Mouse (Mus musculus) kidney, adult 2 months (tissue): ENCODE measurements around the gene Ptgir. TPM values are rescaled to one million over a fixed set of nuclear protein-coding genes. Genes with fewer than 3 reads are reported as not detected.
A peak's percentile ranks its signal among the peaks of the same experiment; 100 is the strongest.

Experiments used
- DNase-seq: peaks from one replicate; pipeline ENCODE4 v3.0.0; 2021
- H3K27ac ChIP-seq: fragments of 200-500 bp; 2 replicates; pipeline ENCODE4 v1.5.1; 2012; ENCODE audit warnings: low read depth, low read length, control low read depth, inconsistent platforms; ENCODE audit not compliant: insufficient read depth
- H3K27me3 ChIP-seq: fragments of 200-500 bp; replicated peaks from 2 replicates; pipeline ENCODE4 v1.6.1; 2012; ENCODE audit warnings: mild to moderate bottlenecking, moderate library complexity, low read length, inconsistent platforms; ENCODE audit not compliant: control insufficient read depth, insufficient read depth
- H3K36me3 ChIP-seq: fragments of 200-500 bp; 2 replicates; pipeline ENCODE4 v1.6.1; 2012; ENCODE audit warnings: mild to moderate bottlenecking, moderate library complexity, low read length, inconsistent platforms; ENCODE audit not compliant: control insufficient read depth, insufficient read depth
- H3K4me1 ChIP-seq: fragments of 200-500 bp; 2 replicates; pipeline ENCODE4 v1.6.1; 2011; ENCODE audit warnings: low read length; ENCODE audit not compliant: control insufficient read depth, insufficient read depth
- H3K4me3 ChIP-seq: fragments of 200-500 bp; 2 replicates; pipeline ENCODE4 v1.5.1; 2011; ENCODE audit warnings: mild to moderate bottlenecking, low read depth, low read length, control low read depth; ENCODE audit not compliant: insufficient read depth
- CTCF ChIP-seq: fragments of 200-500 bp; conservative IDR thresholded peaks from 2 replicates; pipeline ENCODE4 v1.5.1; 2011; ENCODE audit warnings: low read depth, mild to moderate bottlenecking, control low read depth, low read length, moderate library complexity, mixed read lengths; ENCODE audit not compliant: insufficient read depth, insufficient read length
- POLR2A ChIP-seq: fragments of 200-500 bp; IDR thresholded peaks from one replicate; pipeline ENCODE4 v1.6.1; 2011; ENCODE audit warnings: low read depth, low read length, control low read depth
- WGBS: fragments of 180-500 bp; shearing (Covaris S2); methylation state at CpG from one replicate; pipeline ENCODE4 v1.1.7; 2018; 5-methylcytosine and 5-hydroxymethylcytosine counted together
- polyA plus RNA-seq: library from polyadenylated mRNA; depleted of rRNA; stranded (reverse); fragments of >200 nt; gene quantifications from 2 replicates; pipeline ENCODE4 v1.2.3, GENCODE M21; 2012

Ptgir gene
- polyA plus RNA-seq, 1 experiment = 4.0 TPM

DNA sequence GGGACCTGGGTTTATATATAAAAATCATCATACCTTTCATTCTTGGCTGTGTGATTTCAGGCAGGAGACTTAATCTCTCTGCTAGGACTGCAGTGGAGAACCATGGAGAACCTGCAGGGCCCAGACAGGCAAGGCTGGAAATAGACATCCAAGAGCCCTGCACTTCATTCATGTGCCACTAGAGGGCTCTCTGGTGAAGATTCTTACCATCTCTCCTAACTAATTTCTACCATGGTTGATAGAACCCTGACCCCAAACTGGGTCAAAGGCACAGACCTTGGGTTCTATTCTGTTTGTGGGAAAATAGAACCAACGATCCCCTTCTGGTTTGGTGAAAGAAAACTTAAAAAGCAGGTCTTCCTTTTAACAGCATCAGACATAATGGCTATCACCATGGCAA is 24.6 kb downstream of the Ptgir start:
- no peak overlapping the region for H3K4me3 ChIP-seq
- H3K27ac ChIP-seq = no peak overlapping the region
- no peaks in the 10 kb centered on the region for H3K36me3 ChIP-seq
- H3K4me1 ChIP-seq = no peaks in the 10 kb centered on the region
- WGBS = 0% methylated on average over 1 of the region's 1 CpGs
- peak; percentile 78 for DNase-seq
- H3K27me3 ChIP-seq = no peaks in the 10 kb centered on the region
- TF ChIP-seq CTCF = peak; percentile 57
- no peak for TF ChIP-seq POLR2A

- H3K27ac ChIP-seq = no peak overlapping the region
- WGBS = 19% methylated on average over 14 of the region's 14 CpGs
- TF ChIP-seq CTCF (peak; percentile 81), POLR2A (no peak)
- no peak overlapping the region for H3K4me3 ChIP-seq
- no peaks in the 10 kb centered on the region for H3K27me3 ChIP-seq
- no peaks in the 10 kb centered on the region for H3K36me3 ChIP-seq
- H3K4me1 ChIP-seq = no peaks in the 10 kb centered on the region
- DNase-seq = peak; percentile 86
These were observed 25.8 kb downstream of the Ptgir start for GRCm38 (mm10) chr7:16931968-16932627.

GRCm38 (mm10) chr7:16932704-16933577 is 26.7 kb downstream of the Ptgir start:
- Histone ChIP-seq H3K4me3 (no peak overlapping the region), H3K27ac (no peak overlapping the region), H3K27me3 (no peaks in the 10 kb centered on the region), H3K4me1 (no peaks in the 10 kb centered on the region), H3K36me3 (no peaks in the 10 kb centered on the region)
- peak; percentile 64 for DNase-seq
- TF ChIP-seq POLR2A = no peak
- peak; percentile 51 for TF ChIP-seq CTCF
- WGBS = 40% methylated on average over 14 of the region's 14 CpGs

- no peaks in the 10 kb centered on the region for H3K36me3 ChIP-seq
- H3K27me3 ChIP-seq = no peaks in the 10 kb centered on the region
- 0 out of 2 replicates have a peak, but pooled peaks cover 4% of the 10 kb centered on the region for H3K4me1 ChIP-seq
- 54% methylated on average over 4 of the region's 4 CpGs for WGBS
- TF ChIP-seq POLR2A = no peak
- peak; percentile 27; the same call in 1 of the 2 replicates for TF ChIP-seq CTCF
- H3K27ac ChIP-seq = no peak overlapping the region
- no peak overlapping the region for H3K4me3 ChIP-seq
- no peak for DNase-seq
These were observed 31.0 kb downstream of the Ptgir start for GRCm38 (mm10) chr7:16937312-16937711.

DNA sequence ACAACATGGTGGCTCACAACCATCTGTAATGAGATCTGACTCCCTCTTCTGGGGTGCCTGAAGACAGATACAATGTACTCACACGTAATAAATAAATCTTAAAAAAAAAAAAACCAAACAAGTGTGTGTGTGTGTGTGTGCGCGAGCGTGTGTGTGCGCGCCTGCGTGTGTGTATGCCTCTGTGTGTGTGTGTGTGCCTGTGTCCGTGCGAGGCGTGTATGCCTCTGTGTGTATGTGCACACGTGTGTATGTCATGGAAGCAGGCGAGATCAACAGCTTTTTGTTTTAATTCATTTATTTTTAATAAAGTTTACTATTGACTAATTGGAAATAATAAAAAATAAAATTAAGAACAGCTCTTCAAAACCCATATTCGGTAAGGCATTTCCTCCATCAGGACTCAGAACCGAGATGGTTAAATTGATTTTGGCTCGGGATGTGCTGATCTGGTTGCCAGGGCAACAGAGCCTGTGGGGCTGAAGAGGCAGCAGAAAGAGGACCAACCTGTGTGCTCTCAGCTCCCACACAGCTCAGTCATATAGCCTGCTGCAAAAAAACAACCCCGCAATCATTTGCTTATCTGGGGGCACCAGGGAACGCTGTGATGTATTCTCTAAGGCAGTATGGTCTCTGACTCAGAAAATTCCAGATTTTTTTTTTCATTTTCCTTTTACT is 32.0 kb downstream of the Ptgir start:
- 71% methylated on average over 17 of the region's 17 CpGs for WGBS
- no peak for DNase-seq
- Histone ChIP-seq H3K27me3 (no peaks in the 10 kb centered on the region), H3K27ac (no peak overlapping the region), H3K4me1 (0 out of 2 replicates have a peak, but pooled peaks cover 4% of the 10 kb centered on the region), H3K36me3 (no peaks in the 10 kb centered on the region), H3K4me3 (no peak overlapping the region)
- TF ChIP-seq POLR2A (no peak), CTCF (no peak)

DNA sequence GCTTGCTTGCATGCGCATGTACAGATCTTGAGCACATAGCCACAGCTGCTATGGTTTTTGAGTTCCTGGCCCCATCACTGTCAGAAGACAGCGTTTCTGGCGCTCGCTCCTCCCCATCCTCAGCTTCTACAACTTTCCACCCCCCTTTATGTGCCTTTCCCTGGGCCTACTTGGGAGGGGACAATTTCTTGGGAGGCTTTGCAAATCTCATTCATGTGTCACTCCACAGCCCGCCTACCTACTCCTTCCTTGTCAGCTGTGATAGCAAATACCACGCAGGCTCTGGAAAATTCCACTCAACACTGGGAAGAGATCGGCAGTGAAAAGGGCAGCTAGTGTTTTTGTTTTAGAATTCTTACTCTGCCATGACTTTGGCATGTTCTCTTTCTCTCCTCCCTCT is 34.0 kb downstream of the Ptgir start:
- Histone ChIP-seq H3K27me3 (no peaks in the 10 kb centered on the region), H3K27ac (peak overlapping the region; percentile 58; the same call in 1 of the 2 replicates), H3K36me3 (no peaks in the 10 kb centered on the region), H3K4me3 (no peak overlapping the region), H3K4me1 (0 out of 2 replicates have a peak, but pooled peaks cover 4% of the 10 kb centered on the region)
- whole genome bisulfite sequencing = 39% methylated on average over 7 of the region's 7 CpGs
- peak; percentile 71 for DNase-seq
- TF ChIP-seq CTCF (no peak), POLR2A (no peak)
